Mouse (Mus musculus) myocyte (in vitro differentiated cells): Measurements from ENCODE around the gene Efna1.

Source experiments
- CEBPB ChIP-seq: IDR thresholded peaks from 2 replicates; pipeline ENCODE4 v1.6.1; 2011; ENCODE audit warnings: mild to moderate bottlenecking, moderate library complexity; ENCODE audit not compliant: poor library complexity, insufficient read depth, severe bottlenecking
- E2F4 ChIP-seq: IDR thresholded peaks from one replicate; pipeline ENCODE4 v1.6.1; 2011; ENCODE audit warnings: mild to moderate bottlenecking, control low read depth, moderate library complexity; ENCODE audit not compliant: insufficient read depth
- MYOD1 ChIP-seq, 3 experiments: IDR thresholded peaks; one replicate each; pipeline ENCODE4 v1.6.1; 2011; ENCODE audit warnings: control low read depth in 2 of 3, low read depth in 2 of 3, mild to moderate bottlenecking in 2 of 3, moderate library complexity in 1 of 3; ENCODE audit not compliant: insufficient read length in 2 of 3, control insufficient read depth in 1 of 3
- MYOG ChIP-seq, 3 experiments: IDR thresholded peaks; one replicate each; pipeline ENCODE4 v1.6.1; 2011; ENCODE audit warnings: control low read depth in 2 of 3, low read depth in 2 of 3, mild to moderate bottlenecking in 2 of 3; ENCODE audit not compliant: insufficient read length in 2 of 3, control insufficient read depth in 1 of 3, insufficient read depth in 1 of 3
- POLR2A ChIP-seq: IDR thresholded peaks from one replicate; pipeline ENCODE4 v1.6.1; 2011; ENCODE audit warnings: low read depth, mild to moderate bottlenecking, control low read depth, moderate library complexity; ENCODE audit not compliant: insufficient read length
- POLR2AphosphoS2 ChIP-seq: IDR thresholded peaks from one replicate; pipeline ENCODE4 v1.6.1; 2011; ENCODE audit warnings: low read depth, control low read depth; ENCODE audit not compliant: insufficient read length
- REST ChIP-seq: IDR thresholded peaks from one replicate; pipeline ENCODE4 v1.6.1; 2011; ENCODE audit warnings: mild to moderate bottlenecking, control low read depth, moderate library complexity; ENCODE audit not compliant: insufficient read depth, insufficient read length
- TCF12 ChIP-seq: IDR thresholded peaks from one replicate; pipeline ENCODE4 v1.6.1; 2011; ENCODE audit warnings: mild to moderate bottlenecking, control low read depth; ENCODE audit not compliant: poor library complexity, insufficient read depth, severe bottlenecking
- USF1 ChIP-seq: IDR thresholded peaks from one replicate; pipeline ENCODE4 v1.6.1; 2011; ENCODE audit warnings: low read depth, mild to moderate bottlenecking, control low read depth, moderate library complexity

GRCm38 (mm10) chr3:89230561-89230960 is 50.4 kb downstream of the Efna1 start:
- TF ChIP-seq MYOG (IDR thresholded peaks at IDR 0.05; ENCODE audit: control insufficient read depth in 1 of 3, insufficient read depth in 1 of 3, insufficient read length in 2 of 3, low read depth in 2 of 3) (no peak), USF1 (no peak), POLR2A (no peak), MYOD1 (IDR thresholded peaks at IDR 0.05; ENCODE audit: control insufficient read depth in 1 of 3, insufficient read length in 2 of 3, low read depth in 2 of 3) (no peak), POLR2AphosphoS2 (peak; percentile 23), CEBPB (no peak), TCF12 (no peak), REST (no peak), E2F4 (no peak)
